Mouse (Mus musculus) NIH3T3 (cell line): ENCODE data around the gene C2cd2l.

Source experiments
- DNase-seq: peaks from one replicate; pipeline ENCODE4 v3.0.0-alpha.2; 2012; ENCODE audit warnings: low read depth

The C2cd2l gene

DNA sequence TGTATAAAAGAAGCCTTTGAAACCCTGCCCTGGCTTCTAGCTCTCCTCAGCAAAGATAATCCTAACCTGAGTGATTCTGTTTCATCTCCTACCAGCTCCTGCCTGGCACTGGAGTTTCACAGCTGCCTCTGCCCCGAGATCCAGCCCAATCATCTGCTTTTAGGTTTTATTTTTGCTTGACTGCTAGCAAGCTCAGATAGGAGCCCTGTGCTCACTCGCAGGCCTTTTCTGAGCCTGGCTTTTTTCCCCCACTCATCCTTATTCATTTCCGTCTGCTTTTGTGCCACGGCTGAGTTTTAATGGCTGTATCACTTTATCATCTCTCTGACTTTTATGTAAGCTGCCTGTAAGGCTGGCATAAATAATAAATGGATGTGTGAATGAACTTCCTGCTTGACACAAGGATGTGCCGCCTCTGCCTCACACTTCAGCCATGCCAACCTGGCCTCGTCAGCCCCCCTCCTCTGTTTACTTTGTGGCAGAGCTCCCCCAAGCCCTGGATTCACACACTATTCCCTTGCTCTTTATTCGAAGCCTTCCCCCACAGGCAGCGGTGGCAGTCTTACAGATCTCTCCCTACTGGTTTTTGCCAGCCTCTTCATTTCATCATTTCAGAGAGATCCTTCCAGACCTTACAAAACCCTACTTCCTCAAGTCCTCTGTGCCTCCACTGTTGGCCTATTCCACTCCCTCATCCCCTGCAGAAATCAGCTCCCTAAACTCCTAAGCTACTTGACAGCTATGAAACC is 53.4 kb downstream of the C2cd2l start:
- no peak for DNase-seq

DNA sequence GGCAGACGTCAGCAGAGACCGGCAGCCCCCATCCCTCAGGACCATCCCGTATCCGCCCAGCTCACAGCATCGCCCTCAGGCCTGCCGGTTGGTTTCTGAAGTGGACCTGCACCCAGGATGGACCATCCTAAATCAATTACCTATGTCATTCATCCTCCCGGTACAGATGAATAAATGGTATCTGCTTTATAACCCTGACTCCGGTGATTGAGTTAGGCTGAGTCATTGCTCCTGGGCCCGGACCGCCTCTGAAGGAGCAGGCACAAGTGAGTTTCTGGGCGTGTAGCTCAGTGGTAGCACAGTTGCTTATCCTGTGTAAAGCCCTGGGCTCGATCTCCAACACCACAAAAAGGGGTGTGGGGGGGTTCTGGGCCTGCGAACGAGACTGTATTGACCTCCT is 58.7 kb downstream of the C2cd2l start:
- no peak for DNase-seq
